Mouse (Mus musculus): ENCODE data around the gene Trex2. TPM values are rescaled to one million over a fixed set of nuclear protein-coding genes. Genes with fewer than 3 reads are reported as not detected.

The Trex2 gene
- polyA plus RNA-seq (2017; shearing (Covaris generic)) = not detected

DNA sequence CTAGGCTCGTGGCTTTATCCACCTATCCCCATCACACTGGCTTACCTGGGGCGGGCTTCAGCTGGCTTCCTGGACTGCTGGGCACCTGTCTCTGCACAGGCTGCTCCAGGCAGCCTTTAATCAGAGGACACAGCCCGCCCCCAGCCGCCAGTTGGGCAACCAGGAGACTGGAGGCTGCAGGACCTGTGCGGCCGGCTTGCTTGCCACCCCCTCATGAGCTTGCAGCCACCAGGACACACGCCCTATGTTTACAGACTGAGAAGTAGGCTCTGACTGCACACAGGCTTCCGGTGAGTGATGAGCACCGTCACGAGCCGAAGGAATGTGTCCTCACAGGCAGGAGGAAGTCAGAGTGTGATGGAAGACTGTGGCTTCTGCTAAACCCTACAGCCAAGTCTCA is at the start of gene Trex2:
Gene Trex2 (minus strand): TSS at position 93 of the 400 bp plus-strand sequence.

GRCm38 (mm10) chrX:73483484-73483810 is 48.3 kb upstream of the Trex2 start, which contains the start of gene Bgn:
Gene Bgn (plus strand): TSS chrX:73483602.

DNA sequence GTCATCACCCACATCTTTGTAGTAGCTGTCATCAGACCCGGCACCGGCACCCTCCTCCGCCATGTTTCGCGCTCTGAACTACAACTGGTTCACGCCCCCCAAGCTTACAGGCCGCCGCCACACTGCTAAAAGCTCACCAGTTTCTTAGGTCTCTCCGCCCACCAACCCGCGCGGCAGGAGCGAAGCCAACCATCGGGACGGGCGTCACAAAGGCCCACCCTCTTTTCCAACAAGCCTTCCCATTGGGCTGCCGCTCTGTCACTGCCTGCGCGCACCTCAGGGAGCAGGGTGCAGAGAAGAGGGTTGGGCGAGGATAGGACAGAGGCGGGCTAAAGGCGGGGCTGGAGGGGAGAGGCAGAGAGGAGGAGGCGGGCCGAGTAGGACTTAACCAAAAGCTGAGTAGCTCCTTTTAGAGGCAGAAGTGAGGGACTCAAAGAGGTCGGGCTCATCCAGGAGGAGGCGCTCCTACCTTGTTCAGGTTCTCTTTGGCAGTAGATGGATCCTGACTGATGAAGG is 23.8 kb upstream of the Trex2 start, which contains the start of gene Haus7:
Gene Haus7 (minus strand): TSS at position 168 of the 516 bp plus-strand sequence.

DNA sequence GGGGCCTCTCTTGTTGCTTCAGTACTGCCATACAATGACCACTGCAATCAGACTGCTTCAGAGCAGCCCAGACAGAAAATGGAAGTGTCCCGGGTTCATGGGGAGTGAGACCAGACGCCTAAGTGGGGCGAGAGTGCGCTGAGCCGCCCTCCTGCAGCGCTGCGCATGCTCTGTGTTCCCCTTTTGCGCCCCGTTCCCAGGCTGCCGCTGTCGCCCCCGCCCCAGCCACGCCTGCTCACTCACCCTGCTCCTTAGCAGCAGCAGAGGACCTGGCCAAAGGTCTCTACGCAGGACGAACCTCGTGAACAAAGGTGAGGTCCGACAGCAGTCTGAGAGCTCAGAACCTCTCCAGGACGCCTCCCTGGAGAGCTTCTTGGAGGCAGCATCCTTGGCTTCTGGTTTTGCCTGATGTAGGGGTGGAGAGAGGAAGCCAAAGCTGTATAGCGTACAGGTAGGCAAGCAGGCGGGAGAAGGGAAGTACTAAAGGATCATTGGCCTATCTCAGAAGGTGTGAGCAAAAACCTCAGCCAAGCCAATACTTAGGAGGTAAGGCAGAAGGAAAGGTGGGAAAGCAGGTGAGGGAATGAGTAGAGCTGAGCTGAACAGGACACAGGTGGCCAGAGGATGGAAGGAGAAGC is 24.1 kb downstream of the Trex2 start, which contains the start of gene Zfp92:
Gene Zfp92 (plus strand): TSS at position 217 of the 638 bp plus-strand sequence.

GRCm38 (mm10) chrX:73398636-73399035 is 36.5 kb downstream of the Trex2 start, which contains the start of gene Gm18336:
Gene Gm18336 (minus strand): TSS chrX:73398736.

Other genes starting within 250 kb of the Trex2 start
- 19.8 TPM for gene Xlr3b, start 243.1 kb downstream of the Trex2 start, polyA plus RNA-seq (2017; shearing (Covaris generic))
- 155 TPM for gene Xlr4b, start 221.0 kb downstream of the Trex2 start, polyA plus RNA-seq (2017; shearing (Covaris generic))
- 3.4 TPM for gene F8a, start 207.1 kb downstream of the Trex2 start, polyA plus RNA-seq (2017; shearing (Covaris generic))
- gene Xlr4c, start 192.2 kb downstream of the Trex2 start, polyA plus RNA-seq (2017; shearing (Covaris generic)) = 74.5 TPM
- gene Xlr3c, start 170.0 kb downstream of the Trex2 start, polyA plus RNA-seq (2017; shearing (Covaris generic)) = not detected
- gene Xlr5a, start 142.4 kb downstream of the Trex2 start, polyA plus RNA-seq (2017; shearing (Covaris generic)) = 0.27 TPM
- gene Xlr5c, start 142.4 kb downstream of the Trex2 start, polyA plus RNA-seq (2017; shearing (Covaris generic)) = not detected
- not detected for gene Gm45015, start 98.5 kb downstream of the Trex2 start, polyA plus RNA-seq (2017; shearing (Covaris generic))
- gene Zfp275, start 92.7 kb downstream of the Trex2 start, polyA plus RNA-seq (2017; shearing (Covaris generic)) = 25.4 TPM
- gene Gm18336, start 36.6 kb downstream of the Trex2 start, polyA plus RNA-seq (2017; shearing (Covaris generic)) = not detected
- gene Zfp92, start 24.2 kb downstream of the Trex2 start, polyA plus RNA-seq (2017; shearing (Covaris generic)) = 0.37 TPM
- 27.3 TPM for gene Haus7, start 23.7 kb upstream of the Trex2 start, polyA plus RNA-seq (2017; shearing (Covaris generic))
- gene Bgn, start 48.3 kb upstream of the Trex2 start, polyA plus RNA-seq (2017; shearing (Covaris generic)) = not detected
- gene Atp2b3, start 67.7 kb upstream of the Trex2 start, polyA plus RNA-seq (2017; shearing (Covaris generic)) = not detected
- 0.49 TPM for gene Dusp9, start 204.1 kb upstream of the Trex2 start, polyA plus RNA-seq (2017; shearing (Covaris generic))
- 3.0 TPM for gene Pnck, start 224.8 kb upstream of the Trex2 start, polyA plus RNA-seq (2017; shearing (Covaris generic))
- 0.63 TPM for gene Slc6a8, start 237.8 kb upstream of the Trex2 start, polyA plus RNA-seq (2017; shearing (Covaris generic))